Mouse (Mus musculus) heart, embryonic 15.5 days (tissue): ENCODE results near the gene Taar8b. TPM values are rescaled to one million over a fixed set of nuclear protein-coding genes. Genes with fewer than 3 reads are reported as not detected.
"Not testable (repeated sequence)": the region's sequence is repeated elsewhere in the genome, so short reads cannot be mapped to it uniquely, and the experiment has no call there.

Experiments
- ATAC-seq: fragments of 200-750 bp; cut with Nextera tagmentation; replicated peaks from 2 replicates; pipeline ENCODE4 v1.8.0; 2017; ENCODE audit warnings: low read depth, moderate TSS enrichment; ENCODE audit not compliant: insufficient number of reproducible peaks, insufficient read depth, low FRiP score
- H3K27ac ChIP-seq: fragments of 300-500 bp; sonication (generic); 2 replicates; pipeline ENCODE4 v1.5.1; 2015; ENCODE audit warnings: mild to moderate bottlenecking, inconsistent platforms
- H3K27me3 ChIP-seq: fragments of 300-500 bp; sonication (generic); 2 replicates; pipeline ENCODE4 v1.6.1; 2015; ENCODE audit warnings: inconsistent platforms
- H3K36me3 ChIP-seq: fragments of 300-500 bp; sonication (generic); 2 replicates; pipeline ENCODE4 v1.6.1; 2015; ENCODE audit warnings: mild to moderate bottlenecking, inconsistent platforms
- H3K4me1 ChIP-seq: fragments of 300-500 bp; sonication (generic); replicated peaks from 2 replicates; pipeline ENCODE4 v1.6.1; 2015; ENCODE audit warnings: inconsistent platforms
- H3K4me2 ChIP-seq: fragments of 300-500 bp; sonication (generic); 2 replicates; pipeline ENCODE4 v1.6.1; 2015; ENCODE audit warnings: inconsistent platforms, mild to moderate bottlenecking, moderate library complexity
- H3K4me3 ChIP-seq: fragments of 300-500 bp; sonication (generic); 2 replicates; pipeline ENCODE4 v1.5.1; 2015; ENCODE audit warnings: mild to moderate bottlenecking, inconsistent platforms
- H3K9ac ChIP-seq: fragments of 300-500 bp; sonication (generic); 2 replicates; pipeline ENCODE4 v1.6.1; 2015; ENCODE audit warnings: mild to moderate bottlenecking, inconsistent platforms
- H3K9me3 ChIP-seq: fragments of 300-500 bp; sonication (generic); replicated peaks from 2 replicates; pipeline ENCODE4 v1.6.1; 2016; ENCODE audit warnings: inconsistent platforms
- WGBS: fragments of 180-500 bp; shearing (Covaris S2); methylation state at CpG from one replicate; pipeline ENCODE4 v1.1.7; 2015; ENCODE audit warnings: mixed read lengths; 5-methylcytosine and 5-hydroxymethylcytosine counted together
- polyA plus RNA-seq: library from polyadenylated mRNA; unstranded; fragments of >200 nt; fragmentation: Nextera tagmentation; extraction: Ambion mirVana; gene quantifications from 2 replicates; pipeline ENCODE4 v1.2.1, GENCODE M21; 2015

Gene Taar8b
- polyA plus RNA-seq, result not detected in 2 replicates

GRCm38 (mm10) chr10:24092194-24092593 is at the start of gene Taar8b:
Gene Taar8b (minus strand): TSS chr10:24092294.
- Histone ChIP-seq H3K9me3 (no peaks in the 10 kb centered on the region), H3K4me2 (no peak within 1 kb of the TSS), H3K36me3 (no peaks in the 10 kb centered on the region), H3K4me1 (no peaks in the 10 kb centered on the region), H3K27ac (no peak within 1 kb of the TSS), H3K4me3 (no peak within 1 kb of the TSS), H3K27me3 (no peaks in the 10 kb centered on the region), H3K9ac (no peak within 1 kb of the TSS)
- no peak for ATAC-seq
- WGBS, result 62% methylated on average over 2 of the region's 2 CpGs

- H3K9me3 ChIP-seq, result no peaks in the 10 kb centered on the region
- no peaks in the 10 kb centered on the region for H3K36me3 ChIP-seq
- no peak for ATAC-seq
- no peak overlapping the region for H3K27ac ChIP-seq
- no peak overlapping the region for H3K4me2 ChIP-seq
- H3K27me3 ChIP-seq, result no peaks in the 10 kb centered on the region
- 54% methylated on average over 2 of the region's 2 CpGs for WGBS
- H3K4me1 ChIP-seq, result no peaks in the 10 kb centered on the region
- no peak overlapping the region for H3K9ac ChIP-seq
- H3K4me3 ChIP-seq, result no peak overlapping the region
Observed at GRCm38 (mm10) chr10:24138623-24139261, 46.6 kb upstream of the Taar8b start.

- Histone ChIP-seq H3K9ac (no peak overlapping the region), H3K4me2 (no peak overlapping the region), H3K9me3 (no peaks in the 10 kb centered on the region), H3K27ac (no peak overlapping the region), H3K27me3 (no peaks in the 10 kb centered on the region), H3K4me1 (peaks cover 10% of the 10 kb centered on the region), H3K4me3 (no peak overlapping the region), H3K36me3 (no peaks in the 10 kb centered on the region)
- WGBS, result 40% methylated on average over 7 of the region's 7 CpGs
- no peak for ATAC-seq
Observed at GRCm38 (mm10) chr10:24134071-24134645, 42.1 kb upstream of the Taar8b start.

GRCm38 (mm10) chr10:24133132-24133531 is 41.0 kb upstream of the Taar8b start:
- Histone ChIP-seq H3K9me3 (no peaks in the 10 kb centered on the region), H3K4me1 (peaks cover 10% of the 10 kb centered on the region), H3K27ac (no peak overlapping the region), H3K4me2 (no peak overlapping the region), H3K9ac (no peak overlapping the region), H3K4me3 (no peak overlapping the region), H3K27me3 (no peaks in the 10 kb centered on the region), H3K36me3 (no peaks in the 10 kb centered on the region)
- ATAC-seq, result no peak
- 34% methylated on average over 2 of the region's 2 CpGs for WGBS

- H3K4me2 ChIP-seq, result peak overlapping the region; percentile 22
- no peak overlapping the region; the same call in 1 of the 2 replicates for H3K27ac ChIP-seq
- ATAC-seq, result no peak
- 18% methylated on average over 5 of the region's 5 CpGs for WGBS
- no peak overlapping the region for H3K4me3 ChIP-seq
- no peaks in the 10 kb centered on the region for H3K9me3 ChIP-seq
- peaks cover 10% of the 10 kb centered on the region for H3K4me1 ChIP-seq
- no peaks in the 10 kb centered on the region for H3K36me3 ChIP-seq
- no peaks in the 10 kb centered on the region for H3K27me3 ChIP-seq
- H3K9ac ChIP-seq, result no peak overlapping the region
Observed at GRCm38 (mm10) chr10:24132273-24132672, 40.2 kb upstream of the Taar8b start.

GRCm38 (mm10) chr10:24131451-24132262 is 39.6 kb upstream of the Taar8b start:
- Histone ChIP-seq H3K9ac (no peak overlapping the region), H3K27me3 (no peaks in the 10 kb centered on the region), H3K27ac (no peak overlapping the region; the same call in 1 of the 2 replicates), H3K4me1 (peaks cover 10% of the 10 kb centered on the region), H3K4me3 (peak overlapping the region; percentile 42), H3K4me2 (peak overlapping the region; percentile 58), H3K9me3 (no peaks in the 10 kb centered on the region), H3K36me3 (no peaks in the 10 kb centered on the region)
- peak; percentile 66; the same call in 1 of the 2 replicates for ATAC-seq
- WGBS, result 27% methylated on average over 9 of the region's 9 CpGs

- no peak for ATAC-seq
- WGBS, result 45% methylated on average over 6 of the region's 6 CpGs
- no peaks in the 10 kb centered on the region for H3K27me3 ChIP-seq
- H3K4me2 ChIP-seq, result no peak overlapping the region
- no peak overlapping the region for H3K9ac ChIP-seq
- no peak overlapping the region for H3K27ac ChIP-seq
- no peak overlapping the region for H3K4me3 ChIP-seq
- H3K36me3 ChIP-seq, result no peaks in the 10 kb centered on the region
- H3K4me1 ChIP-seq, result no peaks in the 10 kb centered on the region
- H3K9me3 ChIP-seq, result no peaks in the 10 kb centered on the region
Observed at GRCm38 (mm10) chr10:24111116-24111778, 19.2 kb upstream of the Taar8b start.

GRCm38 (mm10) chr10:24109434-24109833 is 17.3 kb upstream of the Taar8b start, which contains the start of gene Taar9:
Gene Taar9 (minus strand): TSS chr10:24109534.
- not testable (repeated sequence) for H3K27me3 ChIP-seq, H3K36me3 ChIP-seq, H3K4me2 ChIP-seq, H3K9ac ChIP-seq, ATAC-seq, H3K4me3 ChIP-seq, H3K27ac ChIP-seq, H3K9me3 ChIP-seq, H3K4me1 ChIP-seq
- 76% methylated on average over 8 of the region's 8 CpGs for WGBS

- Histone ChIP-seq H3K36me3 (no peaks in the 10 kb centered on the region), H3K4me3 (no peak overlapping the region), H3K27me3 (no peaks in the 10 kb centered on the region), H3K9me3 (no peaks in the 10 kb centered on the region), H3K4me1 (no peaks in the 10 kb centered on the region), H3K4me2 (no peak overlapping the region), H3K27ac (no peak overlapping the region), H3K9ac (no peak overlapping the region)
- 72% methylated on average over 3 of the region's 3 CpGs for WGBS
- ATAC-seq, result no peak
Observed at GRCm38 (mm10) chr10:24108236-24108635, 16.1 kb upstream of the Taar8b start.

GRCm38 (mm10) chr10:24107747-24108146 is 15.7 kb upstream of the Taar8b start:
- no peaks in the 10 kb centered on the region for H3K36me3 ChIP-seq
- H3K4me1 ChIP-seq, result no peaks in the 10 kb centered on the region
- H3K27ac ChIP-seq, result no peak overlapping the region
- no peak overlapping the region for H3K4me2 ChIP-seq
- WGBS, result 59% methylated on average over 5 of the region's 5 CpGs
- no peak overlapping the region for H3K9ac ChIP-seq
- H3K27me3 ChIP-seq, result no peaks in the 10 kb centered on the region
- ATAC-seq, result no peak
- no peaks in the 10 kb centered on the region for H3K9me3 ChIP-seq
- H3K4me3 ChIP-seq, result no peak overlapping the region

- H3K4me2 ChIP-seq, H3K4me1 ChIP-seq, H3K27me3 ChIP-seq, H3K4me3 ChIP-seq, H3K27ac ChIP-seq, ATAC-seq, H3K9me3 ChIP-seq, H3K36me3 ChIP-seq, H3K9ac ChIP-seq: not testable (repeated sequence)
- WGBS, result 43% methylated on average over 1 of the region's 1 CpGs
Observed at GRCm38 (mm10) chr10:24103299-24103698, 11.2 kb upstream of the Taar8b start.
